Mouse (Mus musculus) left cerebral cortex, postnatal 36 days (tissue): ENCODE measurements around the gene Gm11639. TPM values are rescaled to one million over a fixed set of nuclear protein-coding genes. Genes with fewer than 3 reads are reported as not detected.

Experiments used
- DNase-seq, 2 experiments: peaks; one replicate each; pipeline ENCODE4 v3.0.0; 2021 to 2022; ENCODE audit warnings: low spot score in 2 of 2, mixed read lengths in 1 of 2
- intact Hi-C: fragments of 180-260 bp; cut with DNase I; formaldehyde crosslinking; loops from one replicate; pipeline ENCODE4 v1.15.1; 2025
- total RNA-seq, 2 experiments: library from RNA; stranded (reverse); gene quantifications; 2 replicates each; pipeline ENCODE4 v1.2.3; 2021

The Gm11639 gene
- total RNA-seq, 2 experiments from 2014 or later: 0.49 to 0.91 TPM

- intact Hi-C loops: no loop called here
- no peak for DNase-seq
Observed at GRCm38 (mm10) chr11:105149353-105149752, 463.8 kb downstream of the Gm11639 start.

DNA sequence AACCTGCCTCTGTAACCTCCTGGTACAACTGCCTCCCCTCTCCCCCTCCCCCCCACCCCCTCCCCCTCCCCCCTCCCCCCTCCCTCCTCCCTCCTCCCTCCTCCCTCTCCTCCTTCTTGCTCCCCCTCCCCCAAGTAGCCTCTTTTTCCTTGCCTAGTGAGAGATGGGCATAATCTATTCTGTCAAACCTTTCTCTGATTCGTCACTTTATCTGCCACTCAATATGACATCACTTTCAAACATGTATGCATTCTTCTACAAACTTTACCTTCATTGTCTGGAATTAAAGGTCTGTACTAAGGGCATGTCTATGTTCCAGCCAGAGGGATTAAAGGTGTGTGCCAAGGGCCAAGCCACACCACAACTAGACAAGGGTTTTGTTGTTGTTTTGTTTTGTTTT lies 464.3 kb downstream of the Gm11639 start:
- intact Hi-C loops: no loop called here
- DNase-seq: no peak

GRCm38 (mm10) chr11:105150691-105151090 lies 465.2 kb downstream of the Gm11639 start:
- intact Hi-C loops: no loop called here
- no peak for DNase-seq

GRCm38 (mm10) chr11:105151226-105152016 lies 465.9 kb downstream of the Gm11639 start:
- DNase-seq: no peak
- intact Hi-C loops: no loop called here

GRCm38 (mm10) chr11:105152017-105152300 lies 466.5 kb downstream of the Gm11639 start:
- intact Hi-C loops: no loop called here
- DNase-seq: no peak

DNA sequence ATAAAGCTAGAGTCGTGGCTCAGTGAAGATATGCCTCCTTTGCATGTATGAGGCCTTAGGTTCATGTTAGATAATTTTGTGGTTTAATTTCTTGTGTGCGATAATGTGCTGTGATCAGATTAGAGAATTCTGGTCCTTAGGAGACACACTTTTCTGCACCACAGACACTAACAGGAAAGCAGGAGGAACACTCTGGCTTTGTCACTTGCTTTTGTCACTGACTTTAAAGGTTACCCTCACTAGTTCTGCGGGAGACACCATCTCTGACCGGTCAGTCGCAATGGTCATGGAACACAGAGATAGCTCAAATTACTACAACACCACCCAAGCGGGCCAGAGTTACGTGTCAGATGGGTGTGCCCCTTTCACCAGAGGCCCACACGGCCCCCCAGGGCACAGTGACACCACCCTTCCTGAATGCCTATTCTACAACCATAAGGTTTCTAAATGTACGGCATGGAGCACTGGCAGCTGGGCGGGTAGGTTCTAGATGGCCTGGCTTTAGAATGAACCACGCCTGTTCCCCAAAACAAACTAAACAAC lies 466.9 kb downstream of the Gm11639 start:
- DNase-seq: no peak
- intact Hi-C loops: no loop called here

DNA sequence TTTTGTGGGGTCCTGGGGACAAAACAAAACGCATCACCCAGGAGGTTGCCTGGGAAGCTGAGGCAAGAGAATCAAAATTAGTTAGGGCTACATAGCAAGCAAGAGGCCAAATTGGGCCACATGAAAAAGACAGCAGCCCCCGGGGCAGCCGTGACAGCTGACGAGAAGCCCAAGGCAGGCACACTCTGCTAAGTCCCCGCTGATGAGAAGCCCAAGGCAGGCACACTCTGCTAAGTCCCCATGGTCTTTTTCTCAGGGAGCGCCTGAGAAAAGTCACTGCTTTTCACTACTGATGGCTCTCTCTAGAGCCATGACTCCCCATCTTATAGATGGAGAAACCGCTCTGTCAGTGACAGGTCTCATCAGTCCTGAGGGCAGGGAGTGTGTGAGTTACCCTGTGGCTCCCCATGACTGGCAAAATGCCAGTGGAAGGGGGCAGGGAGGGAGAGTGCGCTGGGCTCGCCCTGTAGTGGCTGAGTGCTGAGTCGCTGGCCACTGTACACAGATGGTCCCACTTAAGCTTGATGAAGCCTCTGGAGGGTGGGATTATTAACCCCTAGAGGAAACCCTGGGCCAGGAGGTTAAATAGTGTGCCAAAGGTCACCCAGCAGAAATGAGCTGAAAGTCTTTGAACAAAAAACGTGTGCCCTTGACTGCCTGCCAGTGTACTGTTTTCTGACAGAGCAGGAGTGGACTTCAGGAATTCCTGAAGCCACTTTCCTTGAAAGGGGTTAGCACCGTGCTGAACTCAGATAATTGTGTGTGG lies 467.7 kb downstream of the Gm11639 start:
- no peak for DNase-seq
- intact Hi-C loops: no loop called here

DNA sequence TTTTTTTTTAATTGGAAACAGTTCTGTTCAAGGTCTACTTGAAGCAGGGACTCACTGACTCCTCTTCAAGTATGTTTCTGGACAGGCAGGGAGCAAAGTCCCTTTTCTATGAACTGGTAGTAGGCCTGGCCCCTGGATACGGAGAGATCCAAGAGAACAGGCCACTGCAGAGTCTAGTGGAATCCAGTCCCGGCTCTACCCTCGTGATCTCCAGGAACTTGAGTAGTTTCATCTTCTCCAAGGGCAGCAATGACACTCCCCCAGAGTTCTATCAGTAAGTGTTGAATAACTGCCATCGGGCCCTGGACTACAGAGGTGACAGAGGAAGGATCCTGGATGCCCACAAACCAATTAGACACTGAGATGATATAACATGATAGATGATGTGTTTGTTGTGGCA lies 470.4 kb downstream of the Gm11639 start:
- DNase-seq: no peak
- intact Hi-C loops: no loop called here

GRCm38 (mm10) chr11:105156748-105157267 lies 471.3 kb downstream of the Gm11639 start:
- DNase-seq: no peak
- intact Hi-C loops: no loop called here

DNA sequence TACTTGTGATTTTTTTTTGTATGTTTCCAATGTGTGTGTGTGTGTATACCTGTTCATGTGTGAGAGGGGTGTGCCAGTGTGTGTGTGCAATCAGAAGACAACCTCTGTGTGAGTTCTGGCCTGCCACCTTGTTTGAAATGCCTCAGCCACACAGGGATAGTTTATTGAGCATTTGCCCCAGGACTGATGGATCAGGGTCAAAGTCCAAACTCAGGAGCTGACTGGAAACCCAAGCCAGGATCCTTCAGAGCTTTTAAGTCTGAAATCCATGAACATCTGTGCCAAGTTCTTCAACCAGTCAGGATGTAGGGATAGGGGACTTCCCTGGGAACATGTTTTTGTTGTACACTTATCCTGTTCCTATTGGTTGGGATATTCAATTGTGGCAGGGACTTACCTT lies 472.5 kb downstream of the Gm11639 start:
- no peak for DNase-seq
- intact Hi-C loops: no loop called here

DNA sequence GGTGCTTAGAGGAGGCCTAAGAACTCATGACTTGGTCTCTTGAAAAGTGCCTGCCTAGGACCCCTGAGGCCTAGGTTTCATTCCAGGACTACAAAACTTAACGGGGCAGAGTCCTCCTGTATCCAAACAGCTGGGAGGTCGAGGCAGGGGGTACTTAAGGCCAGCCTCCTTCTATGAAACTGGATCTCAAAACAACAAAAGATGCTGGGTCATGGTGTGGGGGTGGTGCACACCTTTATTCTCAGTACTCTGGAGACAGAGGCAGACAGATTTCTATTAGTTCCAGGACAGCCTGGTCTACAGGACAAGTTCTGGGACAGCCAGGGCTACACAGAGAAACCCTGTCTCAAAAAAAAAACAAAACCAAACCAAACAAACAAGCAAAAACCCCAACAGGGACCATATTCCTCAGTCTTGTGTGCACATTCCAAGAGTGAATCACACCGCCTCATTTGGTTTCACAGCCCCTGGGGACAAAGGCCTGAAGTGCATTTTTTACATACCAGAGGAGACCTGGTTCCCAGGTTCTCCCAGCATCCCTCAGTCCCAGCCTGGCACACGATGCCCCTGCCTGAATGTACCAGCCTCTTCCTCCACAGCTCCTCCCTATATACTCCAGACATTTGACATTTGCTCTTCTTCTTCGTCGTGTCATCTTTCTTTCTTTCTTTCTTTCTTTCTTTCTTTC lies 474.3 kb downstream of the Gm11639 start:
- DNase-seq: no peak
- intact Hi-C loops: no loop called here

- no peak for DNase-seq
- intact Hi-C loops: no loop called here
Observed at GRCm38 (mm10) chr11:105161411-105161810, 475.9 kb downstream of the Gm11639 start.

DNA sequence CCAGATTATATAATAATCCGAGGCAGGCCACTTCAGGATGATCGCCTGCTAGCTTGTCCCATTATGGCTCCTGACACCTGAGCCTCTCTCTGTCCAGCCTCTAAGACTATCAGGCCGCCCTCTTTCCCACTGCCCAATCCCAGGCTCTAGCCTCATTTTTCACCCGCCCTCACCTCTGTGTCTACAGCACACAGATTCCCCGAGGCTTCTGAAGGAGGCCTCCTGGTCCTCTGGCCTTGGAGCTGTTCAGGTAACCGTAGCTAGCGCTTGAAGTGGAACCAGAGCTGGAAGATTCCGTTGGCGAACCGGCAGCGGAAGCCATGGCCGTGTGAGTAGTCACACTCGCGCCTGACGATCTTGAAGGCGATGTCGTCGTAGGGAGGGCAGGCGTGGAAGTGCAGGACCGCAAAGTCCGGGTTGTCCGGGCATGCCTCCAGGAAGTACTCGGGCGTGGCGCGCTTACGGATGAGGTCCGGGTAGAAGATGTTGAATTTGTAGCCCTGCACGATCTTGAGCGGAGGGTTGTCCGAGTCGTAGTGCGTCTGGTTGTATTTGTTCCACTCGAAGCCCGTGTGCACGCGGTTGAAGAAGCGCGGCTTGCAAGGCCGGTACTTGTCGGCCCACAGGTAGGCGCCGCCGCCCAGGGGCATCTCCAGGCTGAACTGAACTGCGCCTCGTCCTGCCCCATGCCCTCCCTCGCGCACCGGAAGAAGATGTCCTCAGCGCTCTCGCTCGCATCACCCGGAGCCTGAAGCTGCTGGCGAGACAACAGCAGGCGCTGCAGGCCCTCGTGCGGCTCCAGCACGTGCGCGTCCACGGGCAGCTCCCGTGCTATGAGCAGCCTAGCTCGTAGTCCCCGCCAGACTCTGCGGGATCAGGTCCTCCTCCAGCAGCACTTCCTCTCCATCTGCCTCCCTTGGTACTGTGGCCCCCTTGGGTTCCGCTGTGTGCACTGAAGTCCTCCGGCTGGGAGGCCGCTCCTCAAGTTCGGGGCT lies 479.3 kb downstream of the Gm11639 start:
- intact Hi-C loops: no loop called here

GRCm38 (mm10) chr11:105166780-105167179 lies 481.3 kb downstream of the Gm11639 start:
- intact Hi-C loops: no loop called here
- no peak for DNase-seq

More for the DNA sequence above, 479.3 kb downstream of the Gm11639 start:
- no peak for DNase-seq

Other genes with a start within 250 kb of the Gm11639 start
- 10 to 100 TPM; 69.6 to 87.1 TPM for gene Kansl1, start 216.8 kb upstream of the Gm11639 start, total RNA-seq
- 10 to 100 TPM; 56.6 to 63.2 TPM for gene Cdc27, start 135.1 kb upstream of the Gm11639 start, total RNA-seq
- 10 to 100 TPM; 22.6 to 43.4 TPM for gene Myl4, start 135.0 kb upstream of the Gm11639 start, total RNA-seq
- gene Itgb3, start 77.7 kb upstream of the Gm11639 start, total RNA-seq: 1 to 10 TPM; 2.9 to 3.1 TPM